Mouse (Mus musculus) heart, postnatal 0 days (tissue): ENCODE measurements around the gene Itk.

Experiments
- CTCF ChIP-seq: IDR thresholded peaks from 2 replicates; pipeline ENCODE4 v1.5.1; 2016; ENCODE audit warnings: antibody characterized with exemption, control low read depth, low read depth
- EP300 ChIP-seq: IDR thresholded peaks from 2 replicates; pipeline ENCODE4 v1.6.1; 2016; ENCODE audit warnings: antibody characterized with exemption, low read depth

DNA sequence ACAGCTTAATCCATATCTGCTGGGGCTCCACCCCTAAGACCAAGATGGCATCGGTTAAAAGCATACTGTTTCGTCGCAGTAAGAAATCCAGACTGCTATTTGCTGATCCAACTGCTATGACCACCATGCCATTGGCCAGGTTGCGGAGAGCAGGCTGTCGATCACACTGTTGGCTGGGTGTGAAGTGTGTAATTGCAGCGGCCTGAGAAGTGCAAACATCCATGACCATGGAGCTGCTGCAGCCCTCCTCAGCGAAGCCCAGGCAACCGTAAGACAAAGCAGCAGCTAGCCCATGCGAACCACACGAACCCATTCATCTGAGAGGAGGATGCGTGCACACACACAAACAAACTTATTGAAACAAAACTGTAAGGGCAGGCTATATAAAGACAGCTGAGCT is 94.9 kb downstream of the Itk start:
- no peak for TF ChIP-seq EP300
- TF ChIP-seq CTCF, result no peak
